Mouse (Mus musculus): Measurements from ENCODE around the gene Hoxd13. TPM values are rescaled to one million over a fixed set of nuclear protein-coding genes. Genes with fewer than 3 reads are reported as not detected.

The Hoxd13 gene
- polyA plus RNA-seq, 1 experiment, result not detected

DNA sequence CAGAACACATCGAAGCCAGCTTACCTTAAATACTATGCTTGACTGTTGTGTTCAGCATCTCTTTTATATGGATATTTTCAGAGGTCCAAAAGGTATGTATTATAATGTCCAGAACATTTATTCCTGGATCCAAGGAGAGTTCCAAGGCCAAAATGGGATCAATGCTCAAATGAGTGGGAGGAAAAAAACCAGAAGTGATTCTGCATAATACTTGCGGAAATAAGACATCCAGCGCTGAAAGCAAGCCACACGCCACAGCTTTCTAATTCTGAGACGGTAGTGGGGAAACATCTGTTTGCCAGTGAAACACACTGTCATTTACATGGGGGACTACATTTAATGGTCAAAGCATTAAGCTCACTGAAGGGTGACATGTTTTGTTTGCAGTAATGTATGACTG, 25.7 kb upstream of the Hoxd13 start:
- TF ChIP-seq CEBPB (IDR thresholded peaks at IDR 0.05; ENCODE audit: insufficient read depth, poor library complexity, severe bottlenecking), result no peak
- no peak for TF ChIP-seq POLR2A (IDR thresholded peaks at IDR 0.05; ENCODE audit: insufficient read length, low read depth)
- no peak for TF ChIP-seq SRF (IDR thresholded peaks at IDR 0.05; ENCODE audit: control insufficient read depth, insufficient read length, low read depth)
- TF ChIP-seq REST (IDR thresholded peaks at IDR 0.05; ENCODE audit: insufficient read depth, insufficient read length), result no peak
- TF ChIP-seq TCF3 (IDR thresholded peaks at IDR 0.05; ENCODE audit: insufficient read length, low read depth), result no peak
- no peak for TF ChIP-seq MYOD1 (IDR thresholded peaks at IDR 0.05; ENCODE audit: control insufficient read depth in 1 of 3, insufficient read length in 2 of 3, low read depth in 2 of 3)
- TF ChIP-seq E2F4 (IDR thresholded peaks at IDR 0.05; ENCODE audit: insufficient read depth), result no peak
- Histone ChIP-seq H3K4me2 (ENCODE audit: low read depth) (no peak overlapping the region), H3K4me3 (no peak overlapping the region), H3ac (ENCODE audit: control insufficient read depth, insufficient read length) (no peak overlapping the region), H3K36me3 (ENCODE audit: control insufficient read depth, insufficient read depth) (no peaks in the 10 kb centered on the region), H3K27me3 (ENCODE audit: control insufficient read depth, insufficient read depth, insufficient read length) (peaks cover 17% of the 10 kb centered on the region), H3K79me2 (ENCODE audit: control insufficient read depth, insufficient read depth) (no peaks in the 10 kb centered on the region)

DNA sequence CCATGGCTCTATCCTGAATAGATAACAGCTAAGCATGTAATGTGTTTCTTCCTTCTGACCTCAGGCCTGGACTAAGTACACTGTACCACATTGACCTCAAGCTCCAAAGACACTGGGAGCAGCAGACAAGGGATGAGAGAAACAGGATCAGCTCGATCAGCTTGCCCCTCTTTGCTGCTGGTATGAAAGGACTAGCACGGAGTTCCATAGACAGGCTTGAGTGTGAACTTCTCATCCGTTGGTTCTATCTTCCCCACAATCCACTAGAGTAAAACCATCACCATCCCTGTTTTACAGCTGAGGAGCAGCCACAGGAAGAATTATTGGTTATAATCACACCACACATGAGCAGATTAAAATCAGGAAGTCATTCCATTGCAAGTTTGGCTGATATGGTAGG, 22.5 kb upstream of the Hoxd13 start:
- TF ChIP-seq TCF3 (IDR thresholded peaks at IDR 0.05; ENCODE audit: insufficient read length, low read depth) (no peak), CEBPB (IDR thresholded peaks at IDR 0.05; ENCODE audit: insufficient read depth, poor library complexity, severe bottlenecking) (no peak), MYOD1 (IDR thresholded peaks at IDR 0.05; ENCODE audit: control insufficient read depth in 1 of 3, insufficient read length in 2 of 3, low read depth in 2 of 3) (no peak)
- Histone ChIP-seq H3K79me2 (ENCODE audit: control insufficient read depth, insufficient read depth) (no peaks in the 10 kb centered on the region), H3K36me3 (ENCODE audit: control insufficient read depth, insufficient read depth) (no peaks in the 10 kb centered on the region), H3ac (ENCODE audit: control insufficient read depth, insufficient read length) (no peak overlapping the region), H3K27me3 (ENCODE audit: control insufficient read depth, insufficient read depth, insufficient read length) (peaks cover 33% of the 10 kb centered on the region), H3K4me2 (ENCODE audit: low read depth) (no peak overlapping the region), H3K4me3 (no peak overlapping the region)

DNA sequence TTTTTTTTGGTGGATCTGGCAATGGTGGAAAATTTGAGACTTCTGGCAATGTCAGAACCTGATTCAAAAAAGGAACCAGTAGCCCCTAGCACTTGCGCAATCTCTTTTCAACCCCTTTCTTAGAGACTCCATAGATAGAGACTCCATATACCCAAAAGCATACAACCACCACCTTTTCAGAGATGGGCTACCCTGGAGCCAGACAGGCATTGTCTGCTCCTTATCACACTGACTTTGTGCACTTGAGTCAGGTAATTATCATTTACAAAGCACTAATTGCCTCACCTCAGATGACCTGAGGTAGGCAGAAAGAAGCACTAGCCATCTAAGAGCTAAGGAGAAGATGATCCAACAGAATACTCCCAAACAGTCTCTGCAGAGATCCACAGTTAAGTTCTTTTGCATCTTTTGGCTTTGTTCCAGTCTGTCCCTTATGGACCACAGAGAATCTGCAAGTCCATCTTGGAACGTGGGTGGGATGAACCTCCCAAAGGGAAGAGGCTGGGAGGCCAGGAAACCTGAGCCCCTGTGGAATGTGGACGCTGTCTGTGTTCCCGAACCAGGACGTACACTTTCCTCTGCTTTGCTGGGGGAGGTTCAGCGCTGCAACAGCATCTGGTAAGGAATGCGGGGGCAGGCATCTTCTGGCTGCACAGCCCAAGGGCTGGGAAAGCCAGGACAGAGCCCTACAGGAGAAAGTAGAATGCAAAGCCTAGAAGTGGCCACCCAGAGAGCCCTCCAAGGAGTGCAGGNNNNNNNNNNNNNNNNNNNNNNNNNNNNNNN, 20.8 kb upstream of the Hoxd13 start:
- Histone ChIP-seq H3K79me2 (ENCODE audit: control insufficient read depth, insufficient read depth) (no peaks in the 10 kb centered on the region), H3ac (ENCODE audit: control insufficient read depth, insufficient read length) (no peak overlapping the region), H3K36me3 (ENCODE audit: control insufficient read depth, insufficient read depth) (no peaks in the 10 kb centered on the region), H3K4me2 (ENCODE audit: low read depth) (no peak overlapping the region), H3K27me3 (ENCODE audit: control insufficient read depth, insufficient read depth, insufficient read length) (peaks cover 38% of the 10 kb centered on the region), H3K4me3 (no peak overlapping the region)
- TF ChIP-seq TCF12 (IDR thresholded peaks at IDR 0.05; ENCODE audit: insufficient read depth, poor library complexity, severe bottlenecking) (no peak), E2F4 (IDR thresholded peaks at IDR 0.05; ENCODE audit: insufficient read depth) (no peak), POLR2AphosphoS2 (IDR thresholded peaks at IDR 0.05; ENCODE audit: insufficient read length, low read depth) (no peak), MAX (IDR thresholded peaks at IDR 0.05; ENCODE audit: low read depth) (no peak), TCF3 (IDR thresholded peaks at IDR 0.05; ENCODE audit: insufficient read length, low read depth) (no peak), MYOG (IDR thresholded peaks at IDR 0.05; ENCODE audit: control insufficient read depth in 1 of 3, insufficient read depth in 1 of 3, insufficient read length in 2 of 3, low read depth in 2 of 3) (no peak), SRF (IDR thresholded peaks at IDR 0.05; ENCODE audit: control insufficient read depth, insufficient read length, low read depth) (no peak), CEBPB (IDR thresholded peaks at IDR 0.05; ENCODE audit: insufficient read depth, poor library complexity, severe bottlenecking) (no peak), POLR2A (IDR thresholded peaks at IDR 0.05; ENCODE audit: insufficient read length, low read depth) (no peak), REST (IDR thresholded peaks at IDR 0.05; ENCODE audit: insufficient read depth, insufficient read length) (no peak), USF1 (IDR thresholded peaks at IDR 0.05; ENCODE audit: low read depth) (no peak)

DNA sequence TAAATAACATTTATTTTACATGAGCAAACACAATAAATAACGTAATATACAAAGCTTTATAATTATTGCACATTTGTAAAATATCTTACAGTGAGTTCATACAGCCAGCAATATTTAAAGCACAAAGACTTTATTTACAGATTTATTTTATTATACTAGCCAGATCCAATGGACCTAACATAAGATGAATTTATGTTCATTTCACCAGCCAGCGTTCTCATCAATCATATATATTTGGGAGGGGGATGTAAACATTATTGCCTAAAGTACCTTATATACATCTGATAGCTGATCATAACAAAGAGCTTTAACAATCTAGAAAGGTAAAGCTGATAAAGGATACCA, 15.1 kb upstream of the Hoxd13 start:
- no peak overlapping the region for H3K4me3 ChIP-seq
- H3ac ChIP-seq (ENCODE audit: control insufficient read depth, insufficient read length), result no peak overlapping the region
- peaks cover 34% of the 10 kb centered on the region for H3K27me3 ChIP-seq (ENCODE audit: control insufficient read depth, insufficient read depth, insufficient read length)
- H3K4me2 ChIP-seq (ENCODE audit: low read depth), result no peak overlapping the region
- no peak for TF ChIP-seq CEBPB (IDR thresholded peaks at IDR 0.05; ENCODE audit: insufficient read depth, poor library complexity, severe bottlenecking)
- TF ChIP-seq USF1 (IDR thresholded peaks at IDR 0.05; ENCODE audit: low read depth), result no peak
- no peak for TF ChIP-seq POLR2AphosphoS2 (IDR thresholded peaks at IDR 0.05; ENCODE audit: insufficient read length, low read depth)
- no peaks in the 10 kb centered on the region for H3K79me2 ChIP-seq (ENCODE audit: control insufficient read depth, insufficient read depth)
- H3K36me3 ChIP-seq (ENCODE audit: control insufficient read depth, insufficient read depth), result no peaks in the 10 kb centered on the region

DNA sequence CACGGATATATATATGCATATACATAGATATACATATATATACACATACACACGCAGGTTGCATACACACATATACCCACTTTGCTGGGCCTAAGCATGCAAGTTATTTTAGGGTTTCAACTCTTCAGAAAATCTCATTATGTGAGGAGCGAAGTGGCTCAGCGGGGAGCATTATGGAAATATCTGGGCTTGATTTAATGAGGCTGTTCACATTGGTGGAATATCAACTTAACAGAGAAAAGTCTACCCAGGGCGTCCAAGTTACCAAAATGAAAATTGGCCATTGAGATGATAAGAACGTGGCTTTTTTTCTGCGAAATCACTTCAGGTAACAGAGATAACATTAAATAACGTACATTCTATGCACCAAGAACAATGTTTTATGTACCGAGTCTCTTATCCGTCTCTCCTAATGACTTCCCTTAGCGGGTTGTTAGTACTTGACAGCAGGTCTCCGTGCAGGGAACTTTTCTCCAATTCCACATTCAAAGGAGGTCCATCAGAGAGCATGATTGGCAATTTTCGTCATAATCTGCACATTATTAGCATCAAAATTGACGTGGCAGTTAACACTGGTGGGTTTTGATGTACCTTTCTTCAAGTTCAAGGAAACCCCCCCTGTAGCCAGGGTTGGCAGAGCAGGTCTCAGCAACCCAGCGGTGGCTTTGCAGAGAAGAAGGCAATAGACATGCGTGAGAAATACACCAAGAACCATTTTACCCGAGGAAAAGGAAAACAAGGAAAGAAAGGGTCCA, 14.2 kb upstream of the Hoxd13 start:
- Histone ChIP-seq H3K79me2 (ENCODE audit: control insufficient read depth, insufficient read depth) (no peaks in the 10 kb centered on the region), H3ac (ENCODE audit: control insufficient read depth, insufficient read length) (no peak overlapping the region), H3K27me3 (ENCODE audit: control insufficient read depth, insufficient read depth, insufficient read length) (peaks cover 30% of the 10 kb centered on the region), H3K4me3 (no peak overlapping the region), H3K36me3 (ENCODE audit: control insufficient read depth, insufficient read depth) (no peaks in the 10 kb centered on the region), H3K4me2 (ENCODE audit: low read depth) (no peak overlapping the region)
- TF ChIP-seq TCF3 (IDR thresholded peaks at IDR 0.05; ENCODE audit: insufficient read length, low read depth) (no peak), POLR2A (IDR thresholded peaks at IDR 0.05; ENCODE audit: insufficient read length, low read depth) (no peak), POLR2AphosphoS2 (IDR thresholded peaks at IDR 0.05; ENCODE audit: insufficient read length, low read depth) (no peak), MAX (IDR thresholded peaks at IDR 0.05; ENCODE audit: low read depth) (no peak), USF1 (IDR thresholded peaks at IDR 0.05; ENCODE audit: low read depth) (no peak), CEBPB (IDR thresholded peaks at IDR 0.05; ENCODE audit: insufficient read depth, poor library complexity, severe bottlenecking) (no peak), TCF12 (IDR thresholded peaks at IDR 0.05; ENCODE audit: insufficient read depth, poor library complexity, severe bottlenecking) (no peak), REST (IDR thresholded peaks at IDR 0.05; ENCODE audit: insufficient read depth, insufficient read length) (no peak), SRF (IDR thresholded peaks at IDR 0.05; ENCODE audit: control insufficient read depth, insufficient read length, low read depth) (no peak), MYOG (IDR thresholded peaks at IDR 0.05; ENCODE audit: control insufficient read depth in 1 of 3, insufficient read depth in 1 of 3, insufficient read length in 2 of 3, low read depth in 2 of 3) (no peak), MYOD1 (IDR thresholded peaks at IDR 0.05; ENCODE audit: control insufficient read depth in 1 of 3, insufficient read length in 2 of 3, low read depth in 2 of 3) (no peak), E2F4 (IDR thresholded peaks at IDR 0.05; ENCODE audit: insufficient read depth) (no peak)
